Mouse (Mus musculus) heart, postnatal 0 days (tissue): ENCODE results near the gene Cyp27b1.

Experiments
- CTCF ChIP-seq: IDR thresholded peaks from 2 replicates; pipeline ENCODE4 v1.5.1; 2016; ENCODE audit warnings: antibody characterized with exemption, control low read depth, low read depth
- EP300 ChIP-seq: IDR thresholded peaks from 2 replicates; pipeline ENCODE4 v1.6.1; 2016; ENCODE audit warnings: antibody characterized with exemption, low read depth

DNA sequence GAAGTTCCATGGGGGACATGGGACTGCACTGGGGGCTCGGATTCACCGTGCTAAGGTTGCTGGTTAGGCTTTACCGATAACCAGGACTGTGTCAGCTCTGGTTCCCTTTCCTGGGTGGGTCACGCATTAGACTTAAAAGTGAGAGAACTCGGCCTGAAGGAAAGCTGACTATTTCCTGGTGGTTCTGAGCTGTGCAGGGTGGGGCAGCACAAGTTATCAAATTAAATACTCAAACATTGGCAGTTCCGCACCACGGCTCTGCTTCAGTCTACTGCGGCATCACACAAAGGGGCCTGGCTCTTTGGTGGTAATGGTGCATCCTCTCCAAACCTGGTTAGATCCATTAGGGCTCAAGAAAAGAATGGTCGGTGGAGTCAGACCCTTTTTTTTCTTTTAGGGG, 46.8 kb upstream of the Cyp27b1 start:
- TF ChIP-seq CTCF = no peak
- no peak for TF ChIP-seq EP300
